Mouse (Mus musculus) gastrocnemius, postnatal 25 days (tissue): ENCODE measurements around the gene Rrp1. TPM values are rescaled to one million over a fixed set of nuclear protein-coding genes. Genes with fewer than 3 reads are reported as not detected.

Experiments
- DNase-seq: peaks from one replicate; pipeline ENCODE4 v3.0.0; 2022
- long read RNA-seq, 2 experiments: library from polyadenylated mRNA; stranded (forward); transcript quantifications; one replicate each; pipeline ENCODE4 v2.0.0; 2021
- total RNA-seq, 2 experiments: library from RNA; stranded (reverse); gene quantifications; 1 replicate in 1 of 2; 2 replicates in 1 of 2; pipeline ENCODE4 v1.2.3; 2021

The Rrp1 gene
- total RNA-seq = 10 to 100 TPM; 58.8 to 62.0 TPM
- long read RNA-seq, experiment 1, partial matches to known transcripts = 16 of 19 reads
- long read RNA-seq, experiment 1, other reads (novel, unspliced or antisense) = 3 of 19 reads
- long read RNA-seq, experiment 2, partial matches to known transcripts = 7 of 10 reads
- long read RNA-seq, experiment 2, other reads (novel, unspliced or antisense) = 3 of 10 reads

- DNase-seq = peak; percentile 86
These were observed at the start of gene Rrp1 for GRCm38 (mm10) chr10:78412319-78413151. Gene Rrp1, minus strand, starts transcription at chr10:78413043.

GRCm38 (mm10) chr10:78461767-78462166 is 48.9 kb upstream of the Rrp1 start:
- DNase-seq = no peak

- no peak for DNase-seq
These were observed 47.6 kb upstream of the Rrp1 start for GRCm38 (mm10) chr10:78460463-78460862.

- DNase-seq = peak; percentile 71
These were observed 45.7 kb upstream of the Rrp1 start for GRCm38 (mm10) chr10:78458348-78459111.

GRCm38 (mm10) chr10:78457495-78458347 is 44.9 kb upstream of the Rrp1 start:
- DNase-seq = peak; percentile 78

- no peak for DNase-seq
These were observed 43.9 kb upstream of the Rrp1 start for GRCm38 (mm10) chr10:78456696-78457095.

GRCm38 (mm10) chr10:78452641-78453040 is 39.8 kb upstream of the Rrp1 start:
- DNase-seq = no peak

GRCm38 (mm10) chr10:78450761-78451160 is 37.9 kb upstream of the Rrp1 start:
- no peak for DNase-seq

- no peak for DNase-seq
These were observed 34.6 kb upstream of the Rrp1 start for GRCm38 (mm10) chr10:78447396-78447795.

- DNase-seq = no peak
These were observed 33.4 kb upstream of the Rrp1 start for GRCm38 (mm10) chr10:78446195-78446594.

GRCm38 (mm10) chr10:78442292-78442691 is 29.4 kb upstream of the Rrp1 start:
- DNase-seq = no peak

GRCm38 (mm10) chr10:78441606-78442005 is 28.8 kb upstream of the Rrp1 start:
- DNase-seq = no peak

GRCm38 (mm10) chr10:78440812-78441211 is 28.0 kb upstream of the Rrp1 start:
- no peak for DNase-seq

- DNase-seq = no peak
These were observed 27.1 kb upstream of the Rrp1 start for GRCm38 (mm10) chr10:78439990-78440389.

- no peak for DNase-seq
These were observed 26.7 kb upstream of the Rrp1 start for GRCm38 (mm10) chr10:78439550-78439949.

- DNase-seq = peak; percentile 60
These were observed 25.3 kb upstream of the Rrp1 start for GRCm38 (mm10) chr10:78438094-78438493.

- no peak for DNase-seq
These were observed 20.0 kb upstream of the Rrp1 start for GRCm38 (mm10) chr10:78432853-78433252.

GRCm38 (mm10) chr10:78429776-78430175 is 16.9 kb upstream of the Rrp1 start:
- DNase-seq = no peak

- DNase-seq = no peak
These were observed 16.3 kb upstream of the Rrp1 start for GRCm38 (mm10) chr10:78429180-78429579.

- no peak for DNase-seq
These were observed 15.2 kb upstream of the Rrp1 start for GRCm38 (mm10) chr10:78428070-78428469.

- no peak for DNase-seq
These were observed 13.4 kb upstream of the Rrp1 start for GRCm38 (mm10) chr10:78426117-78426735.
